Mouse (Mus musculus) embryo, embryonic 11 days (tissue): ENCODE data around the gene Def8.

Source experiments
- DNase-seq: peaks from one replicate; pipeline ENCODE4 v3.0.0-alpha.2; 2015

Gene Def8

GRCm38 (mm10) chr8:123423441-123423840, at the start of gene Def8:
Gene Def8, plus strand, starts transcription at chr8:123423527.
- no peak for DNase-seq

- peak; percentile 95 for DNase-seq
These were observed 49.1 kb upstream of the Def8 start for GRCm38 (mm10) chr8:123374239-123374578.

GRCm38 (mm10) chr8:123375701-123376100, 47.6 kb upstream of the Def8 start:
- no peak for DNase-seq

GRCm38 (mm10) chr8:123376106-123376505, 47.2 kb upstream of the Def8 start:
- DNase-seq, result no peak

GRCm38 (mm10) chr8:123381711-123382110, 41.6 kb upstream of the Def8 start:
- no peak for DNase-seq

GRCm38 (mm10) chr8:123382516-123382915, 40.8 kb upstream of the Def8 start:
- DNase-seq, result no peak

GRCm38 (mm10) chr8:123384883-123385540, 38.3 kb upstream of the Def8 start:
- peak; percentile 51 for DNase-seq

GRCm38 (mm10) chr8:123387041-123387440, 36.3 kb upstream of the Def8 start:
- no peak for DNase-seq

GRCm38 (mm10) chr8:123387801-123388200, 35.5 kb upstream of the Def8 start:
- DNase-seq, result no peak

- DNase-seq, result no peak
These were observed 34.3 kb upstream of the Def8 start for GRCm38 (mm10) chr8:123389026-123389425.

- no peak for DNase-seq
These were observed 25.0 kb upstream of the Def8 start for GRCm38 (mm10) chr8:123398308-123398707.

- no peak for DNase-seq
These were observed 21.4 kb upstream of the Def8 start for GRCm38 (mm10) chr8:123401936-123402335.

GRCm38 (mm10) chr8:123402730-123403326, 20.5 kb upstream of the Def8 start:
- DNase-seq, result no peak

GRCm38 (mm10) chr8:123404521-123404920, 18.8 kb upstream of the Def8 start:
- no peak for DNase-seq

GRCm38 (mm10) chr8:123406786-123407185, 16.5 kb upstream of the Def8 start, which contains the start of gene Mc1r:
Gene Mc1r, plus strand, starts transcription at chr8:123407107.
- DNase-seq, result peak; percentile 74

GRCm38 (mm10) chr8:123407612-123408011, 15.7 kb upstream of the Def8 start:
- no peak for DNase-seq

GRCm38 (mm10) chr8:123408586-123409544, 14.5 kb upstream of the Def8 start:
- DNase-seq, result no peak

- peak; percentile 72 for DNase-seq
These were observed 13.2 kb upstream of the Def8 start for GRCm38 (mm10) chr8:123410049-123410587.

- no peak for DNase-seq
These were observed 12.5 kb upstream of the Def8 start for GRCm38 (mm10) chr8:123410788-123411187.

GRCm38 (mm10) chr8:123411246-123411645, 12.1 kb upstream of the Def8 start, which contains the start of gene Tubb3:
Gene Tubb3, plus strand, starts transcription at chr8:123411424.
- peak; percentile 95 for DNase-seq

- peak; percentile 12 for DNase-seq
These were observed 11.5 kb upstream of the Def8 start for GRCm38 (mm10) chr8:123411781-123412327.

GRCm38 (mm10) chr8:123412560-123413170, 10.7 kb upstream of the Def8 start:
- DNase-seq, result peak; percentile 79
